Mouse (Mus musculus): ENCODE measurements around the gene Ccdc154. TPM values are rescaled to one million over a fixed set of nuclear protein-coding genes. Genes with fewer than 3 reads are reported as not detected.

The Ccdc154 gene
- polyA plus RNA-seq, 1 experiment from 2014 or later: 0.18 TPM

- H3K27ac ChIP-seq (ENCODE audit: low read length): no peak overlapping the region
- H3K4me2 ChIP-seq (ENCODE audit: low read depth, low read length): no peak overlapping the region
- no peak for ATAC-seq
- no peaks in the 10 kb centered on the region for H3K36me3 ChIP-seq (ENCODE audit: control insufficient read depth, insufficient read depth, low read length)
- no peak overlapping the region for H3K9ac ChIP-seq (ENCODE audit: low read depth, low read length)
- H3K9me3 ChIP-seq (ENCODE audit: control insufficient read depth, low read length): no peaks in the 10 kb centered on the region
- H3K4me1 ChIP-seq (ENCODE audit: control insufficient read depth, insufficient read depth, low read length): peaks cover 11% of the 10 kb centered on the region
- H3K27me3 ChIP-seq (replicated peaks; ENCODE audit: control insufficient read depth, insufficient read depth, low read length): no peaks in the 10 kb centered on the region
- 85% methylated on average over 1 of the region's 1 CpGs for WGBS
- H3K4me3 ChIP-seq (ENCODE audit: low read length): no peak overlapping the region
These were observed 32.2 kb upstream of the Ccdc154 start for GRCm38 (mm10) chr17:25130060-25130459.

GRCm38 (mm10) chr17:25133275-25133698 is 29.0 kb upstream of the Ccdc154 start, which contains the start of gene Clcn7:
Gene Clcn7, plus strand, starts transcription at chr17:25133391.
- under 1% methylated on average over 40 of the region's 40 CpGs for WGBS
- Histone ChIP-seq H3K4me1 (ENCODE audit: control insufficient read depth, insufficient read depth, low read length) (peaks cover 11% of the 10 kb centered on the region), H3K36me3 (ENCODE audit: control insufficient read depth, insufficient read depth, low read length) (no peaks in the 10 kb centered on the region), H3K9ac (ENCODE audit: low read depth, low read length) (peak within 1 kb of the TSS; percentile 85), H3K27me3 (replicated peaks; ENCODE audit: control insufficient read depth, insufficient read depth, low read length) (no peaks in the 10 kb centered on the region), H3K4me2 (ENCODE audit: low read depth, low read length) (peak within 1 kb of the TSS; percentile 77), H3K27ac (ENCODE audit: low read length) (no peak within 1 kb of the TSS), H3K9me3 (ENCODE audit: control insufficient read depth, low read length) (no peaks in the 10 kb centered on the region), H3K4me3 (ENCODE audit: low read length) (peak within 1 kb of the TSS; percentile 92)
- peak; percentile 97 for ATAC-seq

DNA sequence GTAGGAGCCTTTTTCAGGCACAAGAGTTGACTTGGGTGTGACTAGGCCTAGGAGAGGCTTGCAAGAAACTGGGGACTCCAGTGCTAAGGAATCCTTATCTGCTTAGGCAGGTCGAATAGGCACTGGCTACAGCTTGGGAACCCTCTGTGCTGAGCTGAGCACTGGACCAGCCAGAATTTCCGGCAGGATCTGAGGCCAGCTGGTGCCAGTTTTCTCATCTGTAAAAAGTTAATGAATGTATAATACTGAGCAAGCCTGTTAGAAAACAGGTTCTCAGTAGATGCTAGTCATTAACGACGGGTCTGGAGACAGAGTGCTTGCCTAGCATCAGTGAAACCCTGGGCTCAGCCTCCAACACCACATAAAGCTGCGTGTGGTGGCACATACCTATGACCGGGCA is 26.6 kb upstream of the Ccdc154 start:
- ATAC-seq: no peak

DNA sequence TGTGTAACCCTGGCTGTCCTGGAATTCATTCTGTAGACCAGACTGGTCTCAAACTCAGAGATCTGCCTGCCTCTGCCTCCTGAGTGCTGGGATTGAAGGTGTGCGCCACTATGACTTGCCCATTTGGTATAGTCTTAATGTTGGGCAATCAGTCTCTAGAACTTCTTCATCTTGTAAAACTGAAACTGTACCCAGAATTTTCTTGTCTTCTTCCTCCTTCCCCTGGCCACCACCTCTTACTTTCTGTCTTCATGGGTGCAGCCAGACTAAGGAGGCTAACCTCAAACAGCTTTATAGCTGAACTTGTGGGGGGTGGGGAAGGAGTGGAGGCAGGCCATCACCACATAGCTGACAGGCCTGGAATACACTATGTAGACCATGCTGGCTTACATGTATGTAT is 23.5 kb upstream of the Ccdc154 start:
- Histone ChIP-seq H3K9ac (ENCODE audit: low read depth, low read length) (no peak overlapping the region), H3K4me1 (ENCODE audit: control insufficient read depth, insufficient read depth, low read length) (peaks cover 10% of the 10 kb centered on the region), H3K9me3 (ENCODE audit: control insufficient read depth, low read length) (no peaks in the 10 kb centered on the region), H3K4me3 (ENCODE audit: low read length) (no peak overlapping the region), H3K27me3 (replicated peaks; ENCODE audit: control insufficient read depth, insufficient read depth, low read length) (no peaks in the 10 kb centered on the region), H3K27ac (ENCODE audit: low read length) (no peak overlapping the region), H3K4me2 (ENCODE audit: low read depth, low read length) (no peak overlapping the region), H3K36me3 (ENCODE audit: control insufficient read depth, insufficient read depth, low read length) (no peaks in the 10 kb centered on the region; the same call in 1 of the 2 replicates)
- 96% methylated on average over 1 of the region's 1 CpGs for WGBS
- ATAC-seq: no peak

More for the DNA sequence above, 26.6 kb upstream of the Ccdc154 start:
- Histone ChIP-seq H3K27me3 (replicated peaks; ENCODE audit: control insufficient read depth, insufficient read depth, low read length) (no peaks in the 10 kb centered on the region), H3K4me3 (ENCODE audit: low read length) (no peak overlapping the region), H3K9me3 (ENCODE audit: control insufficient read depth, low read length) (no peaks in the 10 kb centered on the region), H3K27ac (ENCODE audit: low read length) (no peak overlapping the region), H3K36me3 (ENCODE audit: control insufficient read depth, insufficient read depth, low read length) (no peaks in the 10 kb centered on the region; the same call in 1 of the 2 replicates), H3K4me1 (ENCODE audit: control insufficient read depth, insufficient read depth, low read length) (peaks cover 11% of the 10 kb centered on the region), H3K4me2 (ENCODE audit: low read depth, low read length) (no peak overlapping the region), H3K9ac (ENCODE audit: low read depth, low read length) (no peak overlapping the region)
- WGBS: 88% methylated on average over 6 of the region's 6 CpGs

- H3K9ac ChIP-seq (ENCODE audit: low read depth, low read length): no peak overlapping the region
- WGBS: 57% methylated on average over 4 of the region's 4 CpGs
- no peaks in the 10 kb centered on the region for H3K4me1 ChIP-seq (ENCODE audit: control insufficient read depth, insufficient read depth, low read length)
- ATAC-seq: no peak
- H3K36me3 ChIP-seq (ENCODE audit: control insufficient read depth, insufficient read depth, low read length): no peaks in the 10 kb centered on the region; the same call in 1 of the 2 replicates
- no peaks in the 10 kb centered on the region for H3K9me3 ChIP-seq (ENCODE audit: control insufficient read depth, low read length)
- H3K4me2 ChIP-seq (ENCODE audit: low read depth, low read length): no peak overlapping the region
- H3K27me3 ChIP-seq (replicated peaks; ENCODE audit: control insufficient read depth, insufficient read depth, low read length): no peaks in the 10 kb centered on the region
- no peak overlapping the region for H3K27ac ChIP-seq (ENCODE audit: low read length)
- H3K4me3 ChIP-seq (ENCODE audit: low read length): no peak overlapping the region
These were observed 22.3 kb upstream of the Ccdc154 start for GRCm38 (mm10) chr17:25139960-25140359.

DNA sequence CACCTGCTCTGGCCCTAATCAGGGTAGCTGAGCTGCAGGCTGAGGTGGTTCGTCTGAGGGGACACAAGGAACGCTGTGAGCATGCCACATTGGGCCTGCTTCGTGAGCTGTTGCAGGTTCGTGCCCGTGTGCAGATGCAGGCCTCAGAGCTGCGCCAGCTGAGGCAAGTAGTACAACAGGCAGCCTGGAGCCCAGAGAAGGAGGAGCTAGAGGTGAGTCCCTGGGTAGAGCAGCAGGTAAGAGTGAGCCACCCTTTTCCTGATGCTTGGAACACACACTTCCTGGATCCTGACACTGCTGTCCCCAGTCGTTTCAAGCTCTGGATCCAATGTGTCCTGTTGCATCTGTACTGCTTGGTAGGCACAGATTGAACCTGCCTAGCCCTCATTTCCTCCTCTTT is 1.1 kb downstream of the Ccdc154 start:
- ATAC-seq: no peak; the same call in 1 of the 2 replicates
- WGBS: 71% methylated on average over 7 of the region's 7 CpGs
- H3K4me2 ChIP-seq (ENCODE audit: low read depth, low read length): no peak overlapping the region
- H3K4me3 ChIP-seq (ENCODE audit: low read length): no peak overlapping the region
- H3K36me3 ChIP-seq (ENCODE audit: control insufficient read depth, insufficient read depth, low read length): peaks cover 5% of the 10 kb centered on the region
- peaks cover 9% of the 10 kb centered on the region; the same call in 1 of the 2 replicates for H3K4me1 ChIP-seq (ENCODE audit: control insufficient read depth, insufficient read depth, low read length)
- H3K9ac ChIP-seq (ENCODE audit: low read depth, low read length): no peak overlapping the region
- no peaks in the 10 kb centered on the region for H3K9me3 ChIP-seq (ENCODE audit: control insufficient read depth, low read length)
- H3K27me3 ChIP-seq (replicated peaks; ENCODE audit: control insufficient read depth, insufficient read depth, low read length): no peaks in the 10 kb centered on the region
- no peak overlapping the region for H3K27ac ChIP-seq (ENCODE audit: low read length)

- no peak for ATAC-seq
- WGBS: 83% methylated on average over 3 of the region's 3 CpGs
- Histone ChIP-seq H3K36me3 (ENCODE audit: control insufficient read depth, insufficient read depth, low read length) (peaks cover 5% of the 10 kb centered on the region), H3K27me3 (replicated peaks; ENCODE audit: control insufficient read depth, insufficient read depth, low read length) (no peaks in the 10 kb centered on the region), H3K4me1 (ENCODE audit: control insufficient read depth, insufficient read depth, low read length) (peaks cover 9% of the 10 kb centered on the region; the same call in 1 of the 2 replicates), H3K27ac (ENCODE audit: low read length) (no peak overlapping the region), H3K4me3 (ENCODE audit: low read length) (no peak overlapping the region), H3K9ac (ENCODE audit: low read depth, low read length) (no peak overlapping the region), H3K9me3 (ENCODE audit: control insufficient read depth, low read length) (no peaks in the 10 kb centered on the region), H3K4me2 (ENCODE audit: low read depth, low read length) (no peak overlapping the region)
These were observed 2.5 kb downstream of the Ccdc154 start for GRCm38 (mm10) chr17:25164770-25165169.

- Histone ChIP-seq H3K27ac (ENCODE audit: low read length) (no peak overlapping the region; the same call in 1 of the 2 replicates), H3K4me1 (ENCODE audit: control insufficient read depth, insufficient read depth, low read length) (peaks cover 9% of the 10 kb centered on the region; the same call in 1 of the 2 replicates), H3K4me2 (ENCODE audit: low read depth, low read length) (no peak overlapping the region), H3K36me3 (ENCODE audit: control insufficient read depth, insufficient read depth, low read length) (no peaks in the 10 kb centered on the region), H3K9me3 (ENCODE audit: control insufficient read depth, low read length) (no peaks in the 10 kb centered on the region), H3K27me3 (replicated peaks; ENCODE audit: control insufficient read depth, insufficient read depth, low read length) (no peaks in the 10 kb centered on the region), H3K9ac (ENCODE audit: low read depth, low read length) (no peak overlapping the region), H3K4me3 (ENCODE audit: low read length) (no peak overlapping the region)
- WGBS: 35% methylated on average over 6 of the region's 6 CpGs
- peak; percentile 75 for ATAC-seq
These were observed 3.9 kb downstream of the Ccdc154 start for GRCm38 (mm10) chr17:25165970-25166671.

GRCm38 (mm10) chr17:25169706-25170105 is 7.4 kb downstream of the Ccdc154 start:
- WGBS: 93% methylated on average over 2 of the region's 2 CpGs
- Histone ChIP-seq H3K27me3 (replicated peaks; ENCODE audit: control insufficient read depth, insufficient read depth, low read length) (no peaks in the 10 kb centered on the region), H3K27ac (ENCODE audit: low read length) (no peak overlapping the region), H3K9ac (ENCODE audit: low read depth, low read length) (no peak overlapping the region), H3K4me3 (ENCODE audit: low read length) (no peak overlapping the region), H3K9me3 (ENCODE audit: control insufficient read depth, low read length) (no peaks in the 10 kb centered on the region), H3K4me1 (ENCODE audit: control insufficient read depth, insufficient read depth, low read length) (peaks cover 9% of the 10 kb centered on the region; the same call in 1 of the 2 replicates), H3K36me3 (ENCODE audit: control insufficient read depth, insufficient read depth, low read length) (no peaks in the 10 kb centered on the region), H3K4me2 (ENCODE audit: low read depth, low read length) (no peak overlapping the region)
- no peak for ATAC-seq

Measured in intestine, embryonic 16.5 days (tissue).